ENCODE assay signal across 22 mouse cellular contexts in genomic region chr16:31639946-31640345, GRCm38 (mm10). TPM values are rescaled to one million over a fixed set of nuclear protein-coding genes. Genes with fewer than 3 reads are reported as not detected.
A peak's percentile ranks its signal among the peaks of the same experiment; 100 is the strongest.
DNase-seq lines count a peak whose midpoint lies in the region; ATAC-seq and TF ChIP-seq lines count a peak whose summit lies in the region.
"Had no signal": no experiment of that assay in that cellular context is flagged by ENCODE, and none has a peak within 500 bp of the region (broad histone marks: within the 10 kb centered on the region; RNA-seq: fewer than 3 reads in every experiment).

No protein-coding gene starts in this region.

- 0 out of 2 replicates have a peak, but pooled peaks have one; percentile 29 for ATAC-seq in embryonic facial prominence, embryonic 11.5 days (replicated peaks; ENCODE audit: insufficient number of reproducible peaks, low FRiP score, low TSS enrichment, low read depth)
- ATAC-seq in lung, embryonic 14.5 days (ENCODE audit: insufficient read depth), result no peak
- ATAC-seq: CD4-positive, CD25-positive, alpha-beta regulatory T cell, adult 4 months; forebrain, embryonic 13.5 days; inflammation-experienced regulatory T-cells, adult 6 months; midbrain, embryonic 16.5 days had no signal

- TF ChIP-seq POLR2A in lung, adult 2 months (IDR thresholded peaks at IDR 0.05; ENCODE audit: borderline replicate concordance, extremely low read depth, low read depth, low read length), result no peak

- no peak overlapping the region for H3K9ac ChIP-seq in embryonic facial prominence, embryonic 11.5 days (replicated peaks; ENCODE audit: low read length)
- H3K9ac ChIP-seq in lung, embryonic 14.5 days, result no peak overlapping the region
- H3K9ac ChIP-seq: forebrain, embryonic 13.5 days; hindbrain, embryonic 12.5 days; liver, embryonic 13.5 days; neural tube, embryonic 15.5 days; stomach, embryonic 15.5 days had no signal

- H3K4me2 ChIP-seq in embryonic facial prominence, embryonic 11.5 days (ENCODE audit: low read depth, low read length), result no peak overlapping the region
- no peak overlapping the region for H3K4me2 ChIP-seq in lung, embryonic 14.5 days
- H3K4me2 ChIP-seq: forebrain, embryonic 13.5 days; hindbrain, embryonic 12.5 days; liver, embryonic 13.5 days; neural tube, embryonic 15.5 days; stomach, embryonic 15.5 days had no signal

- H3K4me3 ChIP-seq in embryonic facial prominence, embryonic 11.5 days (ENCODE audit: low read depth, low read length), result no peak overlapping the region
- no peak overlapping the region for H3K4me3 ChIP-seq in embryonic facial prominence, embryonic 10.5 days
- no peak overlapping the region for H3K4me3 ChIP-seq in lung, embryonic 14.5 days (ENCODE audit: low read depth, low read length)
- H3K4me3 ChIP-seq in lung, adult 2 months (replicated peaks; ENCODE audit: extremely low read depth, low read depth, low read length), result no peak overlapping the region
- H3K4me3 ChIP-seq: erythroblast, embryonic 14.5 days; forebrain, embryonic 13.5 days; hindbrain, embryonic 12.5 days; liver, embryonic 13.5 days; neural tube, embryonic 15.5 days; stomach, embryonic 15.5 days had no signal

- H3K27me3 ChIP-seq in embryonic facial prominence, embryonic 11.5 days (ENCODE audit: control insufficient read depth, insufficient read depth, low read length), result no peaks in the 10 kb centered on the region
- no peaks in the 10 kb centered on the region for H3K27me3 ChIP-seq in embryonic facial prominence, embryonic 10.5 days (replicated peaks; ENCODE audit: low read depth, poor library complexity, severe bottlenecking)
- H3K27me3 ChIP-seq in lung, embryonic 14.5 days (ENCODE audit: insufficient read depth, low read length), result no peaks in the 10 kb centered on the region
- H3K27me3 ChIP-seq: forebrain, embryonic 13.5 days; hindbrain, embryonic 12.5 days; neural tube, embryonic 15.5 days; stomach, embryonic 15.5 days had no signal

- WGBS in embryonic facial prominence, embryonic 11.5 days, result 54% methylated on average over 4 of the region's 4 CpGs
- 70% methylated on average over 4 of the region's 4 CpGs for WGBS in embryonic facial prominence, embryonic 10.5 days
- WGBS in lung, embryonic 14.5 days, result 47% methylated on average over 4 of the region's 4 CpGs
- WGBS in lung, adult 2 months, result 50% methylated on average over 4 of the region's 4 CpGs

- no peaks in the 10 kb centered on the region for H3K4me1 ChIP-seq in embryonic facial prominence, embryonic 11.5 days (ENCODE audit: control insufficient read depth, insufficient read depth, low read length)
- peaks cover 29% of the 10 kb centered on the region for H3K4me1 ChIP-seq in embryonic facial prominence, embryonic 10.5 days
- 0 out of 2 replicates have a peak, but pooled peaks cover 8% of the 10 kb centered on the region for H3K4me1 ChIP-seq in lung, embryonic 14.5 days (ENCODE audit: insufficient read depth)
- H3K4me1 ChIP-seq in lung, adult 2 months (ENCODE audit: control insufficient read depth, insufficient read depth, low read length), result no peaks in the 10 kb centered on the region
- H3K4me1 ChIP-seq: forebrain, embryonic 13.5 days; liver, embryonic 13.5 days; neural tube, embryonic 15.5 days; stomach, embryonic 15.5 days had no signal

- TF ChIP-seq CTCF in lung, embryonic 14.5 days (IDR thresholded peaks at IDR 0.05; ENCODE audit: low read depth), result no peak
- TF ChIP-seq CTCF in lung, adult 2 months (IDR thresholded peaks at IDR 0.05; ENCODE audit: insufficient read depth, low read length), result no peak

- DNase-seq in embryonic facial prominence, embryonic 11.5 days (ENCODE audit: low spot score), result peak; percentile 40
- DNase-seq in embryonic facial prominence, embryonic 10.5 days (ENCODE audit: low spot score), result no peak
- DNase-seq in lung, embryonic 14.5 days, result peak; percentile 68
- no peak for DNase-seq in lung, adult 2 months
- peak; percentile 53 for DNase-seq in adipocyte (ENCODE audit: low spot score)
- DNase-seq in kidney, postnatal 10 days, result peak; percentile 73
- DNase-seq in spleen, postnatal 14 days (ENCODE audit: low spot score in 2 of 2), result no peak
- DNase-seq in left cerebral cortex, postnatal 10 days (ENCODE audit: extremely low spot score in 1 of 2, low spot score in 2 of 2), result no peak
- DNase-seq: cerebellum, adult 2 months; cerebellum, postnatal 36 days; gastrocnemius, postnatal 36 days; liver, embryonic 13.5 days; spleen, adult 18-20 months; thymus, adult 2 months had no signal

- H3K27ac ChIP-seq in embryonic facial prominence, embryonic 11.5 days (replicated peaks; ENCODE audit: low read depth, low read length), result no peak overlapping the region
- H3K27ac ChIP-seq in embryonic facial prominence, embryonic 10.5 days (replicated peaks), result no peak overlapping the region
- no peak overlapping the region for H3K27ac ChIP-seq in lung, embryonic 14.5 days (ENCODE audit: low read depth)
- H3K27ac ChIP-seq: forebrain, embryonic 13.5 days; hindbrain, embryonic 12.5 days; liver, embryonic 13.5 days; neural tube, embryonic 15.5 days; stomach, embryonic 15.5 days had no signal

- no peaks in the 10 kb centered on the region for H3K36me3 ChIP-seq in embryonic facial prominence, embryonic 11.5 days (replicated peaks; ENCODE audit: control insufficient read depth, insufficient read depth, low read depth, low read length)
- no peaks in the 10 kb centered on the region for H3K36me3 ChIP-seq in embryonic facial prominence, embryonic 10.5 days (replicated peaks)
- no peaks in the 10 kb centered on the region for H3K36me3 ChIP-seq in lung, embryonic 14.5 days (ENCODE audit: insufficient read depth)
- H3K36me3 ChIP-seq: hindbrain, embryonic 12.5 days; liver, embryonic 13.5 days; neural tube, embryonic 15.5 days; stomach, embryonic 15.5 days had no signal

- intact Hi-C loops in left cerebral cortex, postnatal 10 days (cut with DNase I), result no loop called here

- H3K9me3 ChIP-seq in embryonic facial prominence, embryonic 11.5 days (replicated peaks; ENCODE audit: control insufficient read depth, low read length), result no peaks in the 10 kb centered on the region
- 0 out of 2 replicates have a peak, but pooled peaks cover 3% of the 10 kb centered on the region for H3K9me3 ChIP-seq in embryonic facial prominence, embryonic 10.5 days
- no peaks in the 10 kb centered on the region for H3K9me3 ChIP-seq in lung, embryonic 14.5 days (ENCODE audit: low read depth, low read length)
- H3K9me3 ChIP-seq: forebrain, embryonic 13.5 days; neural tube, embryonic 15.5 days; stomach, embryonic 15.5 days had no signal

RNA-seq across cellular contexts. Expression of gene Dlg1, which starts 23.3 kb away (rescaled TPM):
- 29.0 and 31.1 TPM in 2 replicates for polyA plus RNA-seq in embryonic facial prominence, embryonic 11.5 days (2014; fragmentation: Nextera tagmentation; extraction: Ambion mirVana)
- polyA plus RNA-seq in embryonic facial prominence, embryonic 10.5 days (2016; fragmentation: Nextera tagmentation; extraction: Ambion mirVana), result 27.5 and 27.7 TPM in 2 replicates
- 28.0 and 31.9 TPM in 2 replicates for polyA plus RNA-seq in lung, embryonic 14.5 days (2014; fragmentation: Nextera tagmentation; extraction: Ambion mirVana)
- polyA plus RNA-seq in lung, adult 2 months (2012; rRNA removed), result 14.0 and 22.0 TPM in 2 replicates
- total RNA-seq in left cerebral cortex, postnatal 10 days (2021), result 100 to 1,000 TPM; 103 TPM

Comparison
In these comparisons a context has a peak if more than half of its experiments do, and no peak if none do; other contexts are left out.
1. DNase-seq: peak in embryonic facial prominence, embryonic 11.5 days (single experiment), lung, embryonic 14.5 days (single experiment), adipocyte (single experiment) and kidney, postnatal 10 days (single experiment); none in embryonic facial prominence, embryonic 10.5 days (single experiment), lung, adult 2 months (single experiment), spleen, postnatal 14 days (0 of 2) and left cerebral cortex, postnatal 10 days (0 of 2).